Mouse (Mus musculus) stomach, postnatal 0 days (tissue): ENCODE data around the gene Stard10. TPM values are rescaled to one million over a fixed set of nuclear protein-coding genes. Genes with fewer than 3 reads are reported as not detected.

Experiments used
- ATAC-seq: fragments of 200-750 bp; cut with Nextera tagmentation; 2 replicates; pipeline ENCODE4 v1.8.0; 2017; ENCODE audit not compliant: low FRiP score, low TSS enrichment
- DNase-seq: peaks from one replicate; pipeline ENCODE4 v3.0.0-alpha.2; 2016; ENCODE audit warnings: low spot score
- H3K27ac ChIP-seq: fragments of 300-500 bp; sonication (generic); replicated peaks from 2 replicates; pipeline ENCODE4 v1.5.1; 2014; ENCODE audit warnings: mild to moderate bottlenecking, control low read depth
- H3K27me3 ChIP-seq: fragments of 300-500 bp; sonication (generic); 2 replicates; pipeline ENCODE4 v1.6.1; 2014; ENCODE audit warnings: low read length; ENCODE audit not compliant: control insufficient read depth, insufficient read depth
- H3K36me3 ChIP-seq: fragments of 300-500 bp; sonication (generic); 2 replicates; pipeline ENCODE4 v1.6.1; 2014; ENCODE audit warnings: low read length, mixed read lengths; ENCODE audit not compliant: control insufficient read depth, insufficient read depth
- H3K4me1 ChIP-seq: fragments of 300-500 bp; sonication (generic); replicated peaks from 2 replicates; pipeline ENCODE4 v1.6.1; 2014; ENCODE audit warnings: antibody characterized with exemption; ENCODE audit not compliant: control insufficient read depth, insufficient read depth
- H3K4me2 ChIP-seq: fragments of 300-500 bp; sonication (generic); replicated peaks from 2 replicates; pipeline ENCODE4 v1.6.1; 2014; ENCODE audit warnings: low read depth, mild to moderate bottlenecking, control low read depth, moderate library complexity
- H3K4me3 ChIP-seq: fragments of 300-500 bp; sonication (generic); 2 replicates; pipeline ENCODE4 v1.5.1; 2014; ENCODE audit warnings: low read depth, low read length, control low read depth
- H3K9ac ChIP-seq: fragments of 300-500 bp; sonication (generic); 2 replicates; pipeline ENCODE4 v1.6.1; 2014; ENCODE audit warnings: mild to moderate bottlenecking, low read length, control low read depth, mixed read lengths
- H3K9me3 ChIP-seq: fragments of 300-500 bp; sonication (generic); 2 replicates; pipeline ENCODE4 v1.6.1; 2016; ENCODE audit warnings: low read length; ENCODE audit not compliant: control insufficient read depth
- CTCF ChIP-seq: IDR thresholded peaks from 2 replicates; pipeline ENCODE4 v1.5.1; 2016; ENCODE audit warnings: antibody characterized with exemption, low read depth, mild to moderate bottlenecking, moderate library complexity
- EP300 ChIP-seq: optimal IDR thresholded peaks from 2 replicates; pipeline ENCODE3; 2016; ENCODE audit warnings: antibody characterized with exemption
- WGBS: fragments of 180-500 bp; shearing (Covaris S2); extraction: QIAGEN DNeasy Blood & Tissue Kit; methylation state at CpG from one replicate; pipeline ENCODE4 v1.1.7; 2014; 5-methylcytosine and 5-hydroxymethylcytosine counted together
- polyA plus RNA-seq: library from polyadenylated mRNA; unstranded; fragments of >200 nt; fragmentation: Nextera tagmentation; extraction: Ambion mirVana; gene quantifications from 2 replicates; pipeline ENCODE4 v1.2.1, GENCODE M21; 2015

Stard10 gene
- polyA plus RNA-seq, 1 experiment from 2014 or later: 132 TPM

DNA sequence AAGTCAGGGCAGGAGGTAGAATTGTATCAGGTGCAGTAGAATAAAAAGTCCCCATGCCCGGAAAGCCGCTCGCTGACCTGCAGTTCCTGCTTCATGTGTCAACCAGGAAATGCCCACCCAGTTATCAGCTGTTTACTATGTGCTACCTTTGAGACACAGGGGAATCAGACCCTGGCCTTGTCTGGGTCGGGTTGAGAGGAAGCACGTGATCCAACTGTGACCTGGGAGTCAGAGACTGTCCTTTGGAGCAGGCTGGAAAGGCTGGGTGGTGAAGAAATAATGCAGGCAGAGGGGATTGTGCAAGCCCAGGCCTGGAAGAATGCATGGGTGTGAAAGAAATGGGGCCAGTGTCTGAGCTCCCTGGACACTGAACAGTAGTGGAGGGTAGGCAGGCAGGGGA, 37.5 kb downstream of the Stard10 start:
- DNase-seq: peak; percentile 47
- Histone ChIP-seq H3K27me3 (no peaks in the 10 kb centered on the region), H3K9me3 (no peaks in the 10 kb centered on the region), H3K4me2 (no peak overlapping the region), H3K4me1 (no peaks in the 10 kb centered on the region), H3K4me3 (no peak overlapping the region), H3K27ac (peak overlapping the region; percentile 30; the same call in 1 of the 2 replicates), H3K9ac (no peak overlapping the region), H3K36me3 (no peaks in the 10 kb centered on the region)
- WGBS: 45% methylated on average over 5 of the region's 5 CpGs
- TF ChIP-seq EP300 (no peak), CTCF (no peak)
- ATAC-seq: peak; percentile 81

DNA sequence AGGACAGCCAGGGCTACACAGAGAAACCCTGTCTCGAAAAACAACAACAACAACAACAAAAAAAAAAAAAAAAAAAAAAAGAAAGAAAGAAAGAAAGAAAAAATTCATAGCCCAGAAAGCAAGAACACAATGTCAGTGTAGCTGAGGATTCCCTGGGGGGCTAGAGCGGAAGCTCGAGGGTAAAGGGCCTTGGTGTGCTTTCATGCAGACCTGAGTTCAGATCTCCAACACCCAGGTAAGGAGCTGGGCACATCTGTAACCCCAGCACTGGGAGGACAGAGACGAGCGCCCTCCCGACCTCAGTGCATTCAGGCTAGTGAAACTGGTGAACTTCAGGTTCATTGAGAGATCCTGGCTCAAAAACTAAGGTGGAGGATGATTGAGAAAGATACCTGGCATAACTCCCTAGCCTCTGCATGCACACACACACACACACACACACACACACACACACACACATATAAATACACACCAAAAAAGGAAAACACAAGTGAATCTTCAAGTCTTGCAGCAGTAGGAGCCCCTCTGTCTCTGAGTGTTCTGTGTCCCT, 38.7 kb downstream of the Stard10 start:
- no peaks in the 10 kb centered on the region for H3K9me3 ChIP-seq
- DNase-seq (no peak), ATAC-seq (no peak)
- TF ChIP-seq EP300: no peak
- TF ChIP-seq CTCF: no peak
- H3K27me3 ChIP-seq: no peaks in the 10 kb centered on the region
- WGBS: 81% methylated on average over 6 of the region's 6 CpGs
- no peak overlapping the region for H3K9ac ChIP-seq
- H3K4me2 ChIP-seq: no peak overlapping the region
- no peaks in the 10 kb centered on the region for H3K4me1 ChIP-seq
- H3K27ac ChIP-seq: no peak overlapping the region
- no peaks in the 10 kb centered on the region for H3K36me3 ChIP-seq
- no peak overlapping the region for H3K4me3 ChIP-seq

DNA sequence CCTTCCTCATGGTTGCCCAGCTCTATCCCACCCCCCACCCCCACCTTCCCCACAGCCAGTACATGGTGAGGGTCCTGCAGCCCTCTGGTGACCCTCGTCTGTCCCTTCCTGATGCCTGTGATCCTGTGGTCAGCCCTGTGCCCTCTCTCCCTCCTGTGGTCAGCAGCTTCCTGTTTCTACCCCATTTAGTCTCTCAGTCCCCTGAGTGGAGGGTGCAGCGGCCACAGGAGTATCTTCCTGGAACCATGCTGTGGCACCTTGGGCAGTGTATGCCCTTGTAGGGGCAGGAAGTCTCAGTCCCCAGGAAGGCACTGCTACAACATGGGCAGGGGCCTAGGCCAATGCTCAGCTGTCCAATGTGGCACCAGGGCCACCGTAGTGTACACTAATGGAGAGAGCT, 40.0 kb downstream of the Stard10 start:
- TF ChIP-seq EP300: no peak
- no peak for TF ChIP-seq CTCF
- no peak overlapping the region for H3K27ac ChIP-seq
- 70% methylated on average over 3 of the region's 3 CpGs for WGBS
- H3K4me3 ChIP-seq: no peak overlapping the region
- ATAC-seq (no peak), DNase-seq (no peak)
- H3K36me3 ChIP-seq: no peaks in the 10 kb centered on the region
- no peak overlapping the region for H3K9ac ChIP-seq
- H3K4me2 ChIP-seq: no peak overlapping the region
- no peaks in the 10 kb centered on the region for H3K4me1 ChIP-seq
- H3K27me3 ChIP-seq: no peaks in the 10 kb centered on the region
- H3K9me3 ChIP-seq: no peaks in the 10 kb centered on the region

DNA sequence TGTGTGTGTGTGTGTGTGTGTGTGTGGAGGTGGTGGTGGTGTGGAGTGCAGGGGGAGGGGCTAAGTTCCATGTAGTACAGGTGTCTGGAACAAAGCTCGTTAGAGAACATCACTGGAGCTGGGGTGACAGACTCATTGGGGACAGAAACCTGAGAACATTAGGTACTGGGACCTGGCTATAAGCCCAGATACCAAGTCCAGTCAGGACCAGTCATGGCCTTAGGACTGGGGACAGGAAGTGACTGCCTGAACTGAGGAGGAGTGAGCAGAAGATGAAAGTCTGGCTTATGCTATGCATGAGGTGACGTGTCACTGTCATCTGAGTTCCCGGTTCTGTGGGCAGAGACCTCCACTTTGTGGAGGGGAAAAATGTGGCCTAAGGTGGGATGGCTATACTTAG, 43.5 kb downstream of the Stard10 start:
- WGBS: 63% methylated on average over 3 of the region's 3 CpGs
- DNase-seq (no peak), ATAC-seq (no peak)
- H3K9ac ChIP-seq: no peak overlapping the region
- no peak overlapping the region for H3K4me2 ChIP-seq
- TF ChIP-seq CTCF (no peak), EP300 (no peak)
- H3K27me3 ChIP-seq: no peaks in the 10 kb centered on the region
- H3K27ac ChIP-seq: no peak overlapping the region
- H3K4me3 ChIP-seq: no peak overlapping the region
- no peaks in the 10 kb centered on the region for H3K4me1 ChIP-seq
- no peaks in the 10 kb centered on the region for H3K9me3 ChIP-seq
- no peaks in the 10 kb centered on the region for H3K36me3 ChIP-seq

DNA sequence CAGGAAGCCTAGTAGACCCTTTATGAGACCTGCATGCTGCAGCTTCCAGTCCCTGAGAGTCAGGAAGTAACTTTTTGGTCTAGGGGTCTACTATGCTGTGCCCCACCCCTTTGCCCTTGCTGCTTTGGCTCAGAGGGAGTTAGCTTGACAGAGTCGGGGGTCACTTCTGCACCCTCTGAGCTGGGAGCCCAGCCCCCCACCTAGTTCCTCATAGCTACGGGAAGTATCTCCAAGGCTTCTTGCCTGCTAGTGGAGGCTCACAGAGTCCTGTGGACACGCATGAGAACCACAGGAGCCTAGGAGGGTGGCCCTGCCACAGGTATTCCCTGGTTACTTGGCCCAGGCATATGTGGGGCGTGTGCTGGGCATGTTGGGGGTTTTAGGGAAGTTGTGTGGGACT, 44.1 kb downstream of the Stard10 start:
- ATAC-seq: 0 out of 2 replicates have a peak, but pooled peaks have one; percentile 16
- Histone ChIP-seq H3K9ac (no peak overlapping the region), H3K4me1 (no peaks in the 10 kb centered on the region), H3K9me3 (no peaks in the 10 kb centered on the region), H3K4me3 (no peak overlapping the region), H3K27ac (no peak overlapping the region), H3K4me2 (no peak overlapping the region), H3K27me3 (no peaks in the 10 kb centered on the region), H3K36me3 (no peaks in the 10 kb centered on the region)
- no peak for DNase-seq
- TF ChIP-seq CTCF: no peak
- no peak for TF ChIP-seq EP300
- 69% methylated on average over 4 of the region's 4 CpGs for WGBS

DNA sequence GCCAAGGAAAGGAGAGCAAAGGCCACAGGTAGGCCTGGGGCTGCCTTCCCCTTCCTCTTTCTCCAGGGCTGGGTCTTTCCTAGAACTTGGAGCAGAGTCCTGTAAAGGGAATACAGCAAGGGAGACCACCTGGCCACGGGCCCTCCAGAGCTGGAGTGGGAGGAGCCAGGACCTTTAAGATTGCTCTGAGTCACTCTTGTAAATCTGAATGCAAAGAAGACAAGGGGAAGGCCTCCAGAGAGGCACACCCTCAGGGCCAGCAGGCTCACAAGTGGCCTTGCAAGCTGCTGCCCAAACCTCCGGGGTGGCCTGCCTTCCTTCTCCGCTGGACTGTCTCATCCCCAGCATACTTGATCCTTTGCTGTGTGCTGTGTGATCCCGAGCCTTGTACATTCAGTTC, 44.9 kb downstream of the Stard10 start:
- Histone ChIP-seq H3K9me3 (no peaks in the 10 kb centered on the region), H3K27ac (peak overlapping the region; percentile 58), H3K4me3 (no peak overlapping the region), H3K9ac (0 out of 2 replicates have a peak overlapping the region, but pooled peaks have one; percentile 13), H3K4me2 (no peak overlapping the region), H3K27me3 (no peaks in the 10 kb centered on the region), H3K4me1 (no peaks in the 10 kb centered on the region), H3K36me3 (no peaks in the 10 kb centered on the region)
- 34% methylated on average over 4 of the region's 4 CpGs for WGBS
- peak; percentile 50 for DNase-seq
- no peak for TF ChIP-seq EP300
- TF ChIP-seq CTCF: no peak
- peak; percentile 63 for ATAC-seq
